Mouse (Mus musculus) thymus, adult 2 months (tissue): ENCODE data around the gene Frmd4a.

ENCODE experiments used
- CTCF ChIP-seq: fragments of 200-500 bp; IDR thresholded peaks from 2 replicates; pipeline ENCODE4 v1.5.1; 2012; ENCODE audit warnings: mild to moderate bottlenecking, control low read depth, low read length, moderate library complexity, borderline replicate concordance; ENCODE audit not compliant: control insufficient read depth, poor library complexity, insufficient read depth; ENCODE audit errors: extremely low read depth
- POLR2A ChIP-seq: fragments of 200-500 bp; IDR thresholded peaks from 2 replicates; pipeline ENCODE4 v1.6.1; 2012; ENCODE audit warnings: mild to moderate bottlenecking, low read length, control low read depth, moderate library complexity; ENCODE audit not compliant: control insufficient read depth, poor library complexity, insufficient read depth; ENCODE audit errors: extremely low read depth

- TF ChIP-seq CTCF (no peak), POLR2A (no peak)
Measured at GRCm38 (mm10) chr2:4545261-4545660, 527.7 kb downstream of the Frmd4a start.
